Mouse (Mus musculus) layer of hippocampus, adult 8-10 months (tissue): ENCODE results near the gene Dcdc2a. TPM values are rescaled to one million over a fixed set of nuclear protein-coding genes. Genes with fewer than 3 reads are reported as not detected.

ENCODE experiments used
- DNase-seq, 2 experiments: peaks; one replicate each; pipeline ENCODE4 v3.0.0; 2022; ENCODE audit warnings: low spot score in 2 of 2
- total RNA-seq, 4 experiments: library from RNA; stranded (reverse); gene quantifications; 2 replicates each; pipeline ENCODE4 v1.2.4; 2022

Gene Dcdc2a
- 10 to 100 TPM; 10.3 to 16.6 (median 14.1) TPM for total RNA-seq

DNA sequence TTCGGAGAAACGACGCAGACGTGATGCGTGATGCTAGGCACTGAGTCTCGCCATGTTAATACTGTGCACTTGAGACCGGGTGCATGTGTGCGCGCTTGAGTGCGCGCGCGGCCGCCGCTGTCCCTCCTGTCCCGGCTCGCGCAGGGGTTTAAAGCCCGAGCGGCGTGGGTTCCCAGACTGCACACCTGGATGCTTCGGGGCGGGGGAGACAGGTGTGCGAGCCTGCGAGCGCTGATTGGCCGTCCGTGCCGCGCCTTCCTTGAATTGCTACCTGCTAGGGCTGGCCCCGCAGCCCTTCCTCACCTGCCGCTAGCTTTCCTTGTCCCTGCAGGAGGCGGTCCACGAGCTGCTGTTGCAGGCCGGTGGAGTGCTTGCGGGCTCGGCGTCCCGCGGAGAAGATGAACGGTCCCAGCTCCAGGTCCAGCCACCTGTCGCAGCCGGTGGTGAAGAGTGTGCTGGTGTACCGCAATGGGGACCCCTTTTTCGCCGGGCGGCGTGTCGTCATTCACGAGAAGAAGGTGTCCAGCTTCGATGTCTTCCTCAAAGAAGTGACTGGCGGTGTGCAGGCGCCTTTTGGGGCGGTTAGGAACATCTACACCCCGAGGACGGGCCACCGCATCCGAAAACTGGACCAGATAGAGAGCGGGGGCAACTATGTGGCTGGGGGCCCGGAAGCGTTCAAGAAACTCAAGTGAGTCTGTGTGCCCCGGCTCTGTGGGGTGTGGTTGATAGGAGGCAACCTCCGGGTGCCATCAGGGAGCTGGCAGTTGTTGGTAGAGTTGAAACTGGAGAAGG lies at the start of gene Dcdc2a:
TSS of gene Dcdc2a (plus strand) at position 132 of the 795 bp plus-strand sequence.
- DNase-seq, result peak in 1 of 2 experiments; percentile 9

DNA sequence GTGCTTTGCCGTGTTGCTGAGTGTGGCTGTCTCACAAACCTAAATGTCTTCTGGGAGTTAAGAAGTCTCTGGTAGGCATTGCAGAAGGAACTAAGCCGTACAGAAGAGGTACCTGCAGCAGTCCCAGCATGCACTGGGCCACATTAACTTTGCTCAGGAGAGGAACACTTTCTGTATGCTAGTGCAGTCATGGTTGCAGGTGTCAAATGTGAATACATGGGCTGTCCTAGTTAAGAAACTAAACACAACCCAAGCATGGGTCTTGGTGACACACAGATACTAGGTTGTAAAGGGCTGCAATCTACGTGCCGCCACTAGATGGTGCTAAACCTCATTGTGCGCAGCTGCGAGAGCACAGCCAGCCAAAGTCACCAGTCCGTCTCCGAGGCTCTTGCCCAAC lies 48.7 kb upstream of the Dcdc2a start:
- DNase-seq, result peak in 1 of 2 experiments; percentile 53

DNA sequence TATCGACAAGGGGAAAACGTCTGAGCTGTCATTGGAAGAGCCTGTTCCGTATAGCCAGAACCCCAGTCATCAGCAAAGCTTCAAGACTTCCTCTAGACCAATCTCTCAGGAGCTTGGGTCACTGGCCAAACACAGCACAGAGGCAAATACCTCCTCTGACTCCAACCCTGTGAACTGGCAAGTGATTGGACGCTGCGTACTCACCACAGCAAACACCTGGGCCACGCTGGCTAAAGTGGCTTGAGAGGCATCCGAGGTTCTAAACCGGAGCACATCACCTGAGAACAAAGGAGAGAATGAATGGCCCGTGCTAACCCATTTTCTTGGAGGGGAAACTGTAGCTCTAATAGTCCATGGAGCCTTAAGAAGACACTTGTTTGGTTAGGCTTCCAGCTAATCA lies 37.5 kb upstream of the Dcdc2a start:
- DNase-seq, result no peak

DNA sequence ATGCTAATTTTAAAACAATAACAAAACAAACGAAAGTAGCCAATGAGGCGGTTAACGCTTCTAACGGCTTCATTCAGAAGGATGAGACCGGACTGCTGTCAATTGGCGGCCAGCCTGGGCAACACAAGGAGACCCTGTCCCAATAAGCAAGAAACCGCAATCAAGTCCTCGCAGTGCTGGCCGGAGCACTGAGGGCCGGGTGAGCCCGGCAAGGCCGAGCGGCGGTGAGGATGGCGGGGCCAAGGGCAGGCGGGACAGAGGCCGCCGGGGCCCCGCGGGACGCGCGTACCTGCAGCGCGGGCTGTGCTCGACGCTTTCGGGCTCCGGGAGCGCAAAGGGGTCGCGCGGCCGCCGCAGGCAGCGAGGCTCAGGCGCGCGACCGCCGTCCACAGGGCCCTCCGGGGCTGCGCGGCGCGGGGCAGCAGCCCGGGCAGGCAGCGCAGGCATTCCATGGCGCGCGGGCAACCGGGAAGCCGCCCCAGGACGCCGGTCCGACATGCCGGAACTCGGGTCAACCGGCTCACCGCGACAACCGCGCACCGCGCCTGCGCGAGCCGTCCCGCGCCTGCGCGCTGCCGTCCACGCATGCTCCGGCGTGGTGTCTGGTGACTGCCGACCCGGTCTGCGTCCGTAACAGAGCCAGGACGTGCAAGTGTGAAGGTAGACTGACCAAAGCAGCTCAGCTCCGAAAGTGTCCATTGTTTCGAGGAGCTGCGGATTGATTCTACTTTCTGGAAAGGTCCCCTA lies 35.8 kb upstream of the Dcdc2a start, which contains the start of gene Mrs2:
TSS of gene Mrs2 (minus strand) at position 587 of the 747 bp plus-strand sequence.
- DNase-seq, result peak; percentile 70 to 84

DNA sequence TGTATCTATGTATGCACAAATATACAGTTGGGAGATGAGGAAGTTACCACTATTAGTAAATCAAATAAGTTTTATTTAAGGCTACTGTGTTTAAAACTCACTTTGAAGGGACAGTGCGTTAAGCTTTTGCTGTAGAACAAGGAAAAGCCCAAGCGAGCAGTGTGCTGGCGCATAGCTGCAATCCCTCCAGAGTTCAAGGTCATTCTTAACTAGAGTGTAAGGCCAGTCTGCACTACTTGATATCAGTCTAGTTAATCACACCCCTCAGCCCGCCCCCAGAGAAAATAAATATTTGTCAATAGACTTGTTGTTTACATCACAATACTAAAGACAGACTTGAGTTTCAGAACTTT lies 35.3 kb upstream of the Dcdc2a start:
- no peak for DNase-seq

GRCm38 (mm10) chr13:25022386-25022785 lies 33.4 kb upstream of the Dcdc2a start:
- DNase-seq, result no peak

- DNase-seq, result no peak
Measured at GRCm38 (mm10) chr13:25023129-25023528, 32.7 kb upstream of the Dcdc2a start.

- DNase-seq, result no peak
Measured at GRCm38 (mm10) chr13:25024655-25025054, 31.1 kb upstream of the Dcdc2a start.

DNA sequence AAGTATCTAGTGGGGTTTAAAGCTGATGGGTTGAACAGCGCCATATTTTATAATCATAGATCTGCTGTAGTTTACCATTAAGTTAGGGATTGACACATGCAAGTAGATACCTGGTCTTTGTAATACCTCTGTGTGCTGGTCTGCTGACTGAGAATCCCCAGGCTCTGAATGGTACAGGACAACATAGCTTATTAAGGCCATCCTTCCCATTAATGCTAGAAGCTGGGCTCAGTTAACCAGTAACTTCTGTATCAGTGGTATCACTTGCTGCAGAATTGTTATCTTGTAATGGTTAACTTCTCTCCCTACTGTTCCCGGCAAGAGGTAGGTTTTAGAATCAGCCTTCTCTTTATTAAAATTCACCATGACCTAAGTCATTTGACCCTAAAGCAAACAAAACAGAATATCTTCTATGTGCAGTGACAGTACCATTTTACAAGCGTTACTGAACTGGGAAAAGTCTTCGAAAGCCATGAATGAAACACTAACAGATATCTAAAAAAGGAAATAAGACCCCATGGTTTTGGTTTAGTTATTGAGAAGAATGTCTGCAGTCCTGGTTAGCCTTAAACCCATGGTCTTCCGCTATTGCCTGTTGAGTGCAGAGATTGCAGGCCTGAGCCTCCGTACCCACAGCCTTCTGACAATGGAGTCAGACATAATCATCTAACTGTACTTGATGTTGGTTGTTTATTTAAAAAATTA lies 29.2 kb upstream of the Dcdc2a start:
- no peak for DNase-seq

DNA sequence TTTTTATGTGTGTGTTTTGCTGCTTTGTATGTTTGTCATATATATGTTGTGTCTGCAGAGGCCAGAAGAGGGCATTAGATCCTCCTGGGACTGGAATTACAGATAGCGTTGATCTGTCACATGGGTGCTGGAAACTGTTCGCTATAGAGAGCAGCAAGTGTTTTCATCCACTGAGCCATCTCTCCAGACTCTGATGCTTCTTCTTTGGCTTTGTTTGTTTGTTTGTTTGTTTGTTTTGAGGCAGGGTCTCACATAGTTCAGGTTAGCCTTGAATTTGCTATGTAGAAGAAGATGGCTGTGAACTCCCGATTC lies 28.7 kb upstream of the Dcdc2a start:
- no peak for DNase-seq

- no peak for DNase-seq
Measured at GRCm38 (mm10) chr13:25039488-25039887, 16.3 kb upstream of the Dcdc2a start.

DNA sequence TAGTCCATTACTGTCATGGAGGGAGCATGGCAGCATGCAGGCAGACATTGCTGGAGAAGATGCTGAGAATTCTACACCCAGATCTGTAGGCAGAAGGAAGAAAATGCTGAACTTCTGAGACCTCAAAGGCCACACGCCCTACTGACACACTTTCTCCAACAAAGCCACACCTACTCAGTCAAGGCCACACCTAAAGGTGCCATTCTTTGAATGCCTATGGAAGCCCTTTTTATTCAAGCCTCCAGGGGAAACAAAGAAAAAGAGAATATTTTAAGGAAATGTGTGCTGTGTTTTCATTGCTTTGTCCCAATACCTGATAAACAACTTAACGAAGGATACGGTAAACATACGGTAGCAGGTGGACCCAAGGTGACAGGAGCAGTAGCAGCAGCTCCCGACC lies 3.1 kb upstream of the Dcdc2a start:
- no peak for DNase-seq

DNA sequence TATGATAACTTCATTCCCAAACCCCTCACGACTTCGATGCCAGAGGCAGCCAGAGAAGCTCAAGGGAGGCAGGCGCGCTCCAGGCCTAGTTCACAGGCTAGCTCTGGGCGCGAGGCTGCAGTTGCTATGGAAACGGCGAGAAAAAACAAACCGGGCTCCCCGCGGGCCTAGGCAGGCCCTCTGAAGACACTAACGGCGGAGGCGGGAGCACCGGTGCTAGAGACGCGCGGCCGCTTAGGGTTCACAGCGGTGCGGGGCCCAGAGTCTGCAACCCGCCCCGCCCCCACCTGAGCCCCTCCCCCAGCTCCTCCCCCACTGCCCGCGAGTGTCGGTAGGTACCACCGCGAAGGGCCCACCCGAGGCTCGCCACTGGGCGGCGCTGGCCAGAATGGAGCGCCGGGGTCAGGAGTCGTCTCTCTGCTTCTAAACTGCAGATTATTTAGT lies 671 bp upstream of the Dcdc2a start:
- DNase-seq, result peak; percentile 70 to 78

GRCm38 (mm10) chr13:25066659-25067058 lies 10.9 kb downstream of the Dcdc2a start:
- no peak for DNase-seq

GRCm38 (mm10) chr13:25067183-25067582 lies 11.4 kb downstream of the Dcdc2a start:
- DNase-seq, result no peak

- DNase-seq, result no peak
Measured at GRCm38 (mm10) chr13:25069765-25070164, 14.0 kb downstream of the Dcdc2a start.

DNA sequence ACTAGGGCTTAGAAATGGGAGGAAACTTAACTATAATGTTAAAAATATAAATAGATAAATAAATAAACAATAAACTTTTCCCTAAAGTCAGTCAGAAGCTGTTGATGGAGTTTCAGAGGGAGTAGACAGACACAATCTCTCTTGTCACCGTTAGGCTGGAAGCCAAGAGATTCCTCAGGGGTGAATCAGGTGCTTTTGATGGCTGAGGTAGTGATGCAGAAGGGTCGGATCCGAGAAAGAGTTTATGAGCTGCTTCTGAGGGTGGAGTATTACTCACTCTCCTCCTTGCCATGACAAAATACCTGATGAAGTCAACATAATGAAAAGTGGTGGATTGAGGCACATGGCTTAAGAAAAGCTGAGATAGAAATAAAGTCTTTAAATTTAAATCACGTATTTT lies 15.0 kb downstream of the Dcdc2a start:
- DNase-seq, result no peak

DNA sequence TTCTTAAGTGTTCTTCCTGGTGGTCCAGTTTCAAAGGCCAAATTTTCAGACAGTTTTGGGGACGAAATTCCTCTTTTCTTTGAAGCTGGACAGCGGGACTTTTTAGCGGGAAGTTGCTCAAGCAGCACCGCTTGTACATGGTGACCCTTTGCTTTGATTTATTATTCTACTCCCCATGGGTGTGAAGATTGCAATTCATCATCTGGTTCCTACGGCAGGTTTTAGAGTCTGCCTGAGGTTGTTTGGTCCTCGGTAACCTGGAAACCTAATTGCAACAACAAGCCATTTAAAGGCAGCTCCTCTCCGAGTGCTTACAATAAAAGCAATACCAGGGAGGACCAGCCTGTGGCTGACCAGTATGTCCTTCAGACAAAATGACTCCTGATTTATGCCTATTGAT lies 21.5 kb downstream of the Dcdc2a start:
- DNase-seq, result no peak

GRCm38 (mm10) chr13:25083144-25083572 lies 27.4 kb downstream of the Dcdc2a start:
- no peak for DNase-seq

DNA sequence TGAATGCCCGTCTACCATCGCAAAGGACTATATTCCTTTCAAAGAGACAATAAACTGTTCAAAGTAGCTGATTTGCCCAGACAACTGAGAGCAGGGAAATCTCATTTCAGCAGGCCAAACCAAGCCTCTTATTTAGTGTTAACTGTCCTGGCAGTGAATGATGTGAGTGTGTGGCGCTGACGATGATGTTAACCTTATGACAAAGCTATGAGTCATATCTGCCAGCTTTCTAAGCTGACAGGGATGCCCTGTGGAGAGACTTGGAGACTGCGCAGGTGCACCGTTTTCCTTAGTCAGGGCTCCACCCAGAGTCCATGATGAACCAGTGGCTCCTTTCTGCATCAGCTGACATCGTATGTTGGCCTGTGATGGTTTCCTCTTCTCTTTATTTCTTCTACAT lies 29.3 kb downstream of the Dcdc2a start:
- DNase-seq, result no peak

- DNase-seq, result no peak
Measured at GRCm38 (mm10) chr13:25091347-25091746, 35.5 kb downstream of the Dcdc2a start.

DNA sequence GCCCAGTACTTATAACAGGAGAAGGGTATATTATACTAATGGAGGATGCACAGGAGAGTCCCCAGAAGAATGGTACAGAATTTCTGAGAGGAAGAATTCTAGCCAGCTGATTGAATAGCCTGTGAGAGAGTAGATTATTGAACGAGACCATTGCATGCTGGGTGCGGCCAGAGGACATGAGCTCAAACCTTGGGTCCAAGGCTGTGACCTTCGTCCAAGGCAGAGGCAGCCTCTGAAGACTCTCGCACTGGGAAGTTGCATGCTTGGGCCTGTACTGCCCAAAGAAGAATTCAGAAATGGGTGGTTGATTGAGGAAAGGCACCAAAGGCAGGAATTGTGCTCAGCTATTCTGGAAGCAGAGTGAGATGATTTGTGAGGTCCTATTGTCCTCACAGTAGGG lies 38.0 kb downstream of the Dcdc2a start:
- DNase-seq, result no peak
